Mouse (Mus musculus) right cerebral cortex, postnatal 14 days (tissue): ENCODE measurements around the gene Tgfa.

Experiments used
- DNase-seq: peaks from one replicate; pipeline ENCODE4 v3.0.0; 2022

The Tgfa gene

GRCm38 (mm10) chr6:86233512-86234430 lies 38.7 kb downstream of the Tgfa start:
- no peak for DNase-seq

- no peak for DNase-seq
Measured at GRCm38 (mm10) chr6:86244866-86245265, 49.8 kb downstream of the Tgfa start.

GRCm38 (mm10) chr6:86245965-86246364 lies 50.9 kb downstream of the Tgfa start:
- DNase-seq = no peak

GRCm38 (mm10) chr6:86248562-86248961 lies 53.5 kb downstream of the Tgfa start:
- no peak for DNase-seq

- DNase-seq = no peak
Measured at GRCm38 (mm10) chr6:86249042-86249441, 54.0 kb downstream of the Tgfa start.

- DNase-seq = no peak
Measured at GRCm38 (mm10) chr6:86250236-86250635, 55.2 kb downstream of the Tgfa start.

- DNase-seq = no peak
Measured at GRCm38 (mm10) chr6:86250830-86251229, 55.8 kb downstream of the Tgfa start.

- DNase-seq = no peak
Measured at GRCm38 (mm10) chr6:86252176-86253125, 57.4 kb downstream of the Tgfa start.

GRCm38 (mm10) chr6:86255899-86256298 lies 60.9 kb downstream of the Tgfa start:
- no peak for DNase-seq

GRCm38 (mm10) chr6:86259242-86259641 lies 64.2 kb downstream of the Tgfa start:
- DNase-seq = no peak

GRCm38 (mm10) chr6:86260322-86261050 lies 65.5 kb downstream of the Tgfa start:
- no peak for DNase-seq

GRCm38 (mm10) chr6:86266786-86267185 lies 71.8 kb downstream of the Tgfa start:
- no peak for DNase-seq

- no peak for DNase-seq
Measured at GRCm38 (mm10) chr6:86270373-86271068, 75.5 kb downstream of the Tgfa start.

- no peak for DNase-seq
Measured at GRCm38 (mm10) chr6:86271130-86271529, 76.1 kb downstream of the Tgfa start.

- no peak for DNase-seq
Measured at GRCm38 (mm10) chr6:86275704-86276103, 80.7 kb downstream of the Tgfa start.

- DNase-seq = no peak
Measured at GRCm38 (mm10) chr6:86276816-86277215, 81.8 kb downstream of the Tgfa start.

- DNase-seq = no peak
Measured at GRCm38 (mm10) chr6:86277620-86278019, 82.6 kb downstream of the Tgfa start.

- DNase-seq = peak; percentile 69
Measured at GRCm38 (mm10) chr6:86281573-86282210, 86.7 kb downstream of the Tgfa start.

- no peak for DNase-seq
Measured at GRCm38 (mm10) chr6:86293301-86293700, 98.3 kb downstream of the Tgfa start.

- no peak for DNase-seq
Measured at GRCm38 (mm10) chr6:86295451-86295850, 100.4 kb downstream of the Tgfa start.

- no peak for DNase-seq
Measured at GRCm38 (mm10) chr6:86296126-86296525, 101.1 kb downstream of the Tgfa start.

GRCm38 (mm10) chr6:86296938-86297337 lies 101.9 kb downstream of the Tgfa start:
- DNase-seq = no peak
